Mouse (Mus musculus) ES-E14 (cell line): ENCODE measurements around the gene Sipa1. TPM values are rescaled to one million over a fixed set of nuclear protein-coding genes. Genes with fewer than 3 reads are reported as not detected.

ENCODE experiments used
- DNase-seq: peaks from one replicate; pipeline ENCODE4 v3.0.0-alpha.2; 2013; ENCODE audit warnings: low read depth, low spot score
- H3K27ac ChIP-seq: 2 replicates; pipeline ENCODE4 v1.5.1; 2012; ENCODE audit warnings: low read depth, mild to moderate bottlenecking, low read length, moderate library complexity, mixed read lengths; ENCODE audit not compliant: poor library complexity, insufficient read depth, severe bottlenecking
- H3K36me3 ChIP-seq: 2 replicates; pipeline ENCODE4 v1.6.1; 2012; ENCODE audit warnings: mild to moderate bottlenecking, low read length, moderate library complexity, mixed read lengths; ENCODE audit not compliant: control insufficient read depth, poor library complexity, insufficient read depth, severe bottlenecking
- H3K4me1 ChIP-seq, 2 experiments: fragments of 150-350 bp in 1 of 2; sonication (generic) in 1 of 2; 2 replicates each; pipeline ENCODE4 v1.6.1; 2012; ENCODE audit warnings: low read length in 2 of 2, mild to moderate bottlenecking in 1 of 2, mixed read lengths in 1 of 2; ENCODE audit not compliant: control insufficient read depth in 2 of 2, insufficient read depth in 2 of 2, poor library complexity in 1 of 2
- H3K4me3 ChIP-seq, 2 experiments: fragments of 150-350 bp in 1 of 2; sonication (generic) in 1 of 2; 2 replicates each; pipeline ENCODE4 v1.5.1; 2012; ENCODE audit warnings: low read length in 2 of 2, low read depth in 1 of 2, mild to moderate bottlenecking in 1 of 2, mixed read lengths in 1 of 2; ENCODE audit not compliant: insufficient read depth in 1 of 2, poor library complexity in 1 of 2, severe bottlenecking in 1 of 2
- H3K9ac ChIP-seq: 2 replicates; pipeline ENCODE4 v1.6.1; 2012; ENCODE audit warnings: low read depth, mild to moderate bottlenecking, low read length, mixed read lengths; ENCODE audit not compliant: poor library complexity, insufficient read depth, severe bottlenecking
- H3K9me3 ChIP-seq: fragments of 150-350 bp; sonication (generic); 2 replicates; pipeline ENCODE4 v1.6.1; 2012; ENCODE audit warnings: low read depth, mild to moderate bottlenecking, low read length; ENCODE audit not compliant: control insufficient read depth, insufficient read depth
- CHD2 ChIP-seq: IDR thresholded peaks from 2 replicates; pipeline ENCODE4 v1.6.1; 2014; ENCODE audit warnings: mild to moderate bottlenecking, low read depth, low read length, inconsistent platforms
- HCFC1 ChIP-seq: IDR thresholded peaks from 2 replicates; pipeline ENCODE4 v1.6.1; 2012; ENCODE audit warnings: low read length, inconsistent platforms, borderline replicate concordance; ENCODE audit not compliant: insufficient read depth
- MAFK ChIP-seq: IDR thresholded peaks from 2 replicates; pipeline ENCODE4 v1.6.1; 2014; ENCODE audit warnings: mild to moderate bottlenecking, low read depth, low read length, inconsistent platforms; ENCODE audit not compliant: insufficient read depth
- ZC3H11A ChIP-seq: IDR thresholded peaks from 2 replicates; pipeline ENCODE4 v1.6.1; 2012; ENCODE audit warnings: low read depth, mild to moderate bottlenecking, inconsistent platforms, low read length, borderline replicate concordance
- ZNF384 ChIP-seq: IDR thresholded peaks from 2 replicates; pipeline ENCODE4 v1.6.1; 2012; ENCODE audit warnings: low read depth, low read length, inconsistent platforms
- in situ Hi-C, 2 experiments: fragments of 600-800 bp; cut with MboI; formaldehyde crosslinking; loops; one replicate each; pipeline ENCODE4 v1.15.1; 2025; ENCODE audit warnings: low sequenced_read_pairs in 2 of 2, inconsistent platforms in 1 of 2; ENCODE audit not compliant: unreplicated experiment in 2 of 2
- total RNA-seq: library from RNA; depleted of rRNA; stranded (reverse); fragments of 300-350 nt; gene quantifications from 2 replicates; pipeline ENCODE4 v1.2.3, GENCODE M21; 2012

Gene Sipa1
- total RNA-seq, 1 experiment = 10.5 TPM

DNA sequence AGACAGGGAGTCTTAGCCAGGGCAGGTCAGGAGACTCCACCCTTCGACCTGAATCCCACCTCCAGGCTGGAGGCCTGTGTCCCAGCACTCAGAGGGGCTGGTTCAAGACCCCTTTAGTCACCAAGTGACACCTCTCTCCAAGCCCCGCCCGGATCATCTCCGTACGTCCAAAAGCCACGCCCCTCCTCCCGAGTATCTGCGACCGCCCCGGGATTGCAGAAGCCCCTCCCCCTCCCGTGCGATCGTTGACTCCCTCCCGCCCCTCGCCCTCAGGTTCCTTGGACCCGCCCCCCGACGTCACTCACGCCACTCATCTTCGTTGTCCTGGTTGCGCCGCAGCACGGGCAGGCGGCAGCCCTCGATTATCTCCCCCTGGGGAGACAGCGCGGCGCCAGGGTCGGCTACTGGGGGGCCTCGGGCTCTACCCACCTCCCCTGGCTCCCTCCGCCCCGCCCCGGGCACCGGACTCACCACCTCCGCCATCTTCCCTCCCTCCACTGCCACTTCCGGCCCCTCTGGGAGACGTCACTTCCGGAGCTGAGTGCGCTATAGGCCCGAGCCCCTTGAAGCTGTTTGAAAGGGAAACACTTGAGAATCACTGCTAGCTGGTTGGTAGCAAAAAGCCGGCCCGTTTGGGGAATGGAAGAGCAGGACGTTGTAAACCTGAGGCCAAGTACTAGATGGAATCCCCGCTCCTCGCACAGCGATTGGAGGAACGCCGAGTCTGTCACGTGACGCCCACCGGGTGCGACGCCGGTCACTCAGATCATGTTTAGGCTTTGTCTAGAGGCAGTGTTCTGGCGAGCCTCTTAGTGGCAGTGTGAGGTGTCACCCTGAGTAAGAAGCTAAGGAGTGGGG lies 53.7 kb downstream of the Sipa1 start, which contains the start of gene Kat5:
Gene Kat5 (minus strand): TSS at position 691 of the 858 bp plus-strand sequence.
- H3K9ac ChIP-seq = peak within 1 kb of the TSS; percentile 99
- TF ChIP-seq MAFK (no peak), HCFC1 (peak; percentile 59; the same call in 1 of the 2 replicates)
- no peaks in the 10 kb centered on the region for H3K9me3 ChIP-seq
- H3K4me1 ChIP-seq = peaks cover 1 to 11% of the 10 kb centered on the region in 2 experiments; a peak in 2 of 4 replicates
- peak within 1 kb of the TSS; percentile 93 to 95 for H3K4me3 ChIP-seq
- peak within 1 kb of the TSS; percentile 98 for H3K27ac ChIP-seq
- DNase-seq = peak; percentile 90
- peaks cover 40% of the 10 kb centered on the region for H3K36me3 ChIP-seq
- in situ Hi-C loops = no loop called here

DNA sequence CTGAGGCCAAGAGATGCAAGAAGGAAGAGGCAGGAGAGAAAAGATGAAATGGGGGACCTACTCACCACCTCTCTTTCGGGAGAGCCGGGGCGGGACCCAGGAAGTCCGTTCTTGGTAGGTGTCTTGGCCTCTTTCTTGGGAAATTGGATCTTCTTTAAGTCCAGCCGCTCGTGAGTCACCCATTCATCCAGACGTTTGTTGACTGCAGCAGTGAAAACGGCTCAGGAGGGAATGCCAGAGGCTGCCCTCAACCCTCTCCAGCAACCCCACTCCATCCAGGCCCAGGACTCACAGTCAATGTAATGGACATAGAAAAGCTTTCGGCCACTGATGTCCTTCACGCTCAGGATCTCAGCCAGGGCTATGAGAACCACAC lies 54.3 kb downstream of the Sipa1 start:
- Histone ChIP-seq H3K9me3 (no peaks in the 10 kb centered on the region), H3K27ac (no peak overlapping the region), H3K9ac (peak overlapping the region; percentile 57), H3K4me1 (peaks cover 1 to 11% of the 10 kb centered on the region in 2 experiments; a peak in 2 of 4 replicates), H3K36me3 (peaks cover 46% of the 10 kb centered on the region), H3K4me3 (peak overlapping the region; percentile 93 to 95)
- DNase-seq = no peak
- in situ Hi-C loops = no loop called here
- TF ChIP-seq HCFC1 (no peak), ZNF384 (no peak), ZC3H11A (no peak), MAFK (no peak)

DNA sequence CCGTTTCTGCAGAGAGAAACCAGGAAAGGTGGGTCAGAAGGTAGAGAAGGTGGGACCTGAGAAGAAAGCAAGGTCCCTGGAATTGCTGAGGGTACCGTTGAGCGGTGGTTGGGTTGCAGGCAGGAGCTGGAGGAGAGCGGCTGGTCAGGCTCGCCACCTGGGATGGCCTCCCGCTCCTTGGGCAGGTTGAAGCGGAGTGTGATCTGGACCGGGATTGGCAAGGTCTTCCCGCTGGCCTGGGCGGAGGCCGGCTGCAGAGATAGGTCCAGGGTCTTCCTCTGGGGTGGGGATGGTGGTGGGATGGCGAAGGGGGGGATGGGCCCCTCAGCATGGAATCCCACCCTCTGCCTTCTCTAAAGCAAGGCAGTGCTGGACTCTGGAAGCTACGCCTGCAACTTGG lies 54.8 kb downstream of the Sipa1 start:
- no peak for DNase-seq
- Histone ChIP-seq H3K9ac (no peak overlapping the region), H3K36me3 (peaks cover 50% of the 10 kb centered on the region), H3K4me3 (no peak overlapping the region), H3K9me3 (no peaks in the 10 kb centered on the region), H3K4me1 (peaks cover 1 to 11% of the 10 kb centered on the region in 2 experiments; a peak in 2 of 4 replicates), H3K27ac (no peak overlapping the region)
- TF ChIP-seq CHD2 (no peak), ZC3H11A (no peak), HCFC1 (no peak), ZNF384 (no peak), MAFK (no peak)
- in situ Hi-C loops = no loop called here

DNA sequence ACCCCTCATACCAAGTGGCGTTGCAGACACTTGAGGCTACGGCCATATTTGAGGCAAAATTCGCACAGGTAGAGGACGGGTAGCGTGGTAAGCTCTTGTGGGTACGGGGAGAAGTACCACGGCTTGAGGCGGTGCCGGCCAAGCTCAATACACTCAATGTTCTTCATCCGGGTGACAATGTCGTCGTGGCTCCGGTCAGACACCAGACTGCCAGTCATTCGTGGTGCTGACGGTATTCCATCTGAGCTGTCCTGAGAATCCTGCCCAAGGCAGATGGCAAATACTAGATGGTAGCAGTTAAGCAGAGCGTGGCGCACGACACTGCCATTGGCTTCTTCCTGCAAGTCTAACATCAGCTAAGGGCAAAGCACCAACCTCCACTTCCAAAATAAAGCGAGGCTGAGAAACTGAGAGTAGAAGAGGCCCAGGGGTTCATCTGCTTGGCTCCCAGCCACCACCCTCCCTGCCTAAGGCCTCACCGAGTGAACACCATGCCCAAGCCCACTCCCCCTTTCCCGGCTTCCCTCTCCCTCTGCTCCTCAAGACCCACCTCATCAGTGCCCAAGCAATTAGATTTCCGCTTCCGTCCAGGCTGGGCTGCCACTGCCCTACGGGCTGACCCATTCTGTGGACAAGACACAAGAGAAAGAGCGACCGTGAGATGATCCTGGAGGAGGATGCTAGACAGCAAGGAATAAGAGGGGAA lies 55.6 kb downstream of the Sipa1 start:
- Histone ChIP-seq H3K36me3 (peaks cover 58% of the 10 kb centered on the region), H3K4me1 (peaks cover 1 to 16% of the 10 kb centered on the region in 2 experiments; a peak in 2 of 4 replicates), H3K9ac (no peak overlapping the region), H3K27ac (no peak overlapping the region), H3K4me3 (no peak overlapping the region), H3K9me3 (no peaks in the 10 kb centered on the region)
- TF ChIP-seq HCFC1 = no peak
- no peak for TF ChIP-seq CHD2
- no peak for TF ChIP-seq MAFK
- TF ChIP-seq ZNF384 = no peak
- no peak for TF ChIP-seq ZC3H11A
- DNase-seq = no peak
- in situ Hi-C loops = no loop called here
